Mouse (Mus musculus) hindbrain, embryonic 11.5 days (tissue): Measurements from ENCODE around the gene Tmprss6. TPM values are rescaled to one million over a fixed set of nuclear protein-coding genes. Genes with fewer than 3 reads are reported as not detected.

Experiments
- ATAC-seq: fragments of 200-750 bp; cut with Nextera tagmentation; 2 replicates; pipeline ENCODE4 v1.8.0; 2017; ENCODE audit warnings: mild to moderate bottlenecking, moderate TSS enrichment, moderate library complexity; ENCODE audit not compliant: low FRiP score
- DNase-seq: peaks from one replicate; pipeline ENCODE4 v3.0.0-alpha.2; 2015; ENCODE audit warnings: low spot score
- H3K27ac ChIP-seq: fragments of 300-500 bp; sonication (generic); 2 replicates; pipeline ENCODE4 v1.5.1; 2014; ENCODE audit warnings: mild to moderate bottlenecking, low read depth, low read length
- H3K27me3 ChIP-seq: fragments of 300-500 bp; sonication (generic); 2 replicates; pipeline ENCODE4 v1.6.1; 2014; ENCODE audit warnings: mild to moderate bottlenecking, low read length, moderate library complexity, mixed read lengths; ENCODE audit not compliant: control insufficient read depth, insufficient read depth
- H3K36me3 ChIP-seq: fragments of 300-500 bp; sonication (generic); 2 replicates; pipeline ENCODE4 v1.6.1; 2014; ENCODE audit warnings: mild to moderate bottlenecking, low read length, moderate library complexity, mixed read lengths; ENCODE audit not compliant: control insufficient read depth, insufficient read depth
- H3K4me1 ChIP-seq: fragments of 300-500 bp; sonication (generic); replicated peaks from 2 replicates; pipeline ENCODE4 v1.6.1; 2014; ENCODE audit warnings: low read length, mixed read lengths; ENCODE audit not compliant: control insufficient read depth, insufficient read depth
- H3K4me2 ChIP-seq: fragments of 300-500 bp; sonication (generic); replicated peaks from 2 replicates; pipeline ENCODE4 v1.6.1; 2014; ENCODE audit warnings: mild to moderate bottlenecking, low read depth, low read length
- H3K4me3 ChIP-seq: fragments of 300-500 bp; sonication (generic); 2 replicates; pipeline ENCODE4 v1.5.1; 2014; ENCODE audit warnings: low read depth, low read length
- H3K9ac ChIP-seq: fragments of 300-500 bp; sonication (generic); 2 replicates; pipeline ENCODE4 v1.6.1; 2014; ENCODE audit warnings: low read depth, low read length
- H3K9me3 ChIP-seq: fragments of 300-500 bp; sonication (generic); 2 replicates; pipeline ENCODE4 v1.6.1; 2016; ENCODE audit warnings: low read length; ENCODE audit not compliant: control insufficient read depth
- WGBS: fragments of 180-500 bp; shearing (Covaris S2); extraction: QIAGEN DNeasy Blood & Tissue Kit; methylation state at CpG from one replicate; pipeline ENCODE4 v1.1.7; 2014; 5-methylcytosine and 5-hydroxymethylcytosine counted together
- polyA plus RNA-seq: library from polyadenylated mRNA; unstranded; fragments of >200 nt; fragmentation: Nextera tagmentation; extraction: Ambion mirVana; gene quantifications from 2 replicates; pipeline ENCODE4 v1.2.1, GENCODE M21; 2014

Tmprss6 gene
- polyA plus RNA-seq, 1 experiment from 2014 or later = 0.05 TPM

- DNase-seq (no peak), ATAC-seq (no peak)
- Histone ChIP-seq H3K4me1 (peaks cover 3% of the 10 kb centered on the region; the same call in 1 of the 2 replicates), H3K27ac (no peak overlapping the region), H3K27me3 (no peaks in the 10 kb centered on the region; the same call in 1 of the 2 replicates), H3K9ac (no peak overlapping the region), H3K4me3 (no peak overlapping the region), H3K9me3 (no peaks in the 10 kb centered on the region), H3K4me2 (no peak overlapping the region), H3K36me3 (no peaks in the 10 kb centered on the region)
- 87% methylated on average over 7 of the region's 7 CpGs for WGBS
These were observed 66.0 kb downstream of the Tmprss6 start for GRCm38 (mm10) chr15:78402423-78402822.

DNA sequence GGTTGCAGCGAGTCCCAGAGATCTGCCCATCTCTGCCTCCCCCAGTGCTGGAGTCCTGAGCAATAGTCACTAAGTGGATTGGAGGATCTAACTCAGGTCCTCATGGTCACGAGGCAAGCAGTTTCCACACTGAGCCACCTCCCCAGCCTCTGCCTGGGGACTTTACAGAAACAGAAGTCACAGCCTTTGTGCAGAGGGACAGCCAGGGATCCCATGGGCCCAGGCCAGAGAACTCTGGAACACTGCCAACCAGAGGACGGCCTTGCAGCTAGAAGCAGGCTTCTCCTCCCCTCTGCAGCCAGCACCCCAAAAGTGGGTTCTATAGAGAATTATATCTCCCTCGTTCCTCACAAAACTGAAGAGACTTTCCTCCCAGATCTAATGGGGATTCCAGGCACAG lies 66.5 kb downstream of the Tmprss6 start:
- 75% methylated on average over 4 of the region's 4 CpGs for WGBS
- no peak for DNase-seq
- no peaks in the 10 kb centered on the region for H3K9me3 ChIP-seq

DNA sequence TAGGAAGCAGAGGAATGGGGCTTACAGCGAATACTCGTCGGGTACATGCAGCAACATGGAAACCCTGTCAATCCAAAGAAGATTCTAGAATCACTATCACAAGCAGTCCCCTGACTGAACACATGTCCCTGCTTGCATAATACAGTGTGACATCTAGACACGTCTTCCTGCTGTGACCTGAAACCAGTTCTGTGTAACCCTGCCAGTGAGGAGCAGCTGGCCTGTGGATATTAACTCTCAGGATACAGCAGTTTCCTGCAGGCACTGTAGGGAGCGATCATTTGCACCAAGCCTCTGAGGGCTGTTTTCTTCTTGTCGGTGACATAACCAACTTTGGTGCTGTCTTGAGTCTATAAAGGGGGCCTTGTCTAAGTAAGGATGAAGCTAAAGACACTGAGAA lies 67.1 kb downstream of the Tmprss6 start:
- H3K27ac ChIP-seq = no peak overlapping the region
- WGBS = 77% methylated on average over 6 of the region's 6 CpGs
- H3K36me3 ChIP-seq = no peaks in the 10 kb centered on the region
- no peak overlapping the region for H3K4me2 ChIP-seq
- ATAC-seq = no peak
- no peaks in the 10 kb centered on the region for H3K9me3 ChIP-seq
- no peak for DNase-seq
- no peak overlapping the region for H3K4me3 ChIP-seq
- H3K9ac ChIP-seq = no peak overlapping the region
- no peaks in the 10 kb centered on the region; the same call in 1 of the 2 replicates for H3K27me3 ChIP-seq
- peaks cover 3% of the 10 kb centered on the region; the same call in 1 of the 2 replicates for H3K4me1 ChIP-seq

More for the DNA sequence above, 66.5 kb downstream of the Tmprss6 start:
- Histone ChIP-seq H3K36me3 (no peaks in the 10 kb centered on the region), H3K4me3 (no peak overlapping the region), H3K27me3 (no peaks in the 10 kb centered on the region; the same call in 1 of the 2 replicates), H3K27ac (no peak overlapping the region), H3K9ac (no peak overlapping the region), H3K4me2 (no peak overlapping the region), H3K4me1 (peaks cover 3% of the 10 kb centered on the region; the same call in 1 of the 2 replicates)
- ATAC-seq = no peak

DNA sequence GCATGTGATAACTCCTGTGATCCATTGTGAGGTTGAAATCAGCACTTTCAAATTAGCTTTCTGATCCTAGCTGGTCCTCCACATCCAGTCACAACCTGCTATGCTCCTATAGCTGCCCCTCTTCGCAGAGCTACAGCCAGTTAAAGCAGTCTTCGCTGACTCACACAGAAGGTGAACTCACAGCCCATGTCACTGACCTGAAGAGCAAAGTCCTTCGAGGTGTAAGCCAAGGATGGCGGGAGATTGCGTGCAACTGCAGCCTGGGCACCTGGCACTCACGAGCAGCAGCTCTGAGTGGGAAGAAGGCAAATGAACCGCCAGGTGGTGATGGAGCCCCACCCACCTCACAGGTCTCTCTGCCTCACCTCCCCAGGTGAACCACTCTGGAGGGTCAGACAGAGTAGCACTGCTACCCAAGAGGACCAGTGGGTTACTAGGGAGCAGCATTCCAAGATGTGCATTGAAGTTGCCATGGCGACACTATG lies 72.9 kb downstream of the Tmprss6 start, which contains the start of gene Tex33:
Gene Tex33 (minus strand): TSS at position 435 of the 485 bp plus-strand sequence.
- H3K9ac ChIP-seq = no peak within 1 kb of the TSS
- no peak within 1 kb of the TSS for H3K4me2 ChIP-seq
- no peaks in the 10 kb centered on the region for H3K4me1 ChIP-seq
- DNase-seq = no peak
- no peaks in the 10 kb centered on the region for H3K27me3 ChIP-seq
- H3K36me3 ChIP-seq = no peaks in the 10 kb centered on the region
- no peak within 1 kb of the TSS for H3K27ac ChIP-seq
- no peak for ATAC-seq
- H3K9me3 ChIP-seq = no peaks in the 10 kb centered on the region
- no peak within 1 kb of the TSS for H3K4me3 ChIP-seq
- 78% methylated on average over 8 of the region's 8 CpGs for WGBS

DNA sequence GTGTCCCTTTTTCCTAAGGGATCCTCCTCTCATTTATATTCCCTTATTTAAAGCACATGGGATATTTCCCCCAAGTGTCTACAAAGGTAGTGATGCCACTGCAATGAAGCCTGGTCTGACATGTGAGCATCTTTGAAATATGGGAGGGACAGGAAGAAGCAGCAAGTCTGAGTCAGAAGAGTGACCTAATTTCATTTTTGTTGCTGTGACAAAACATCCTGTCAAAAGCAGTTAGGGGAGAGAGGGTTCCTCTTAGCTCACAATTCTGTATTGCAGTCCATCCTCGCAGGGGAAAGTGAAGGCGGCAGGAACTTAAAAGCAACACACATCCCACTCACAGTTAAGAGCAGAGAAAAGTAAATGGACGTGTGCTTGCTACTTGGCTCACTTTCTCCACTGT lies 77.6 kb downstream of the Tmprss6 start:
- no peaks in the 10 kb centered on the region for H3K36me3 ChIP-seq
- no peaks in the 10 kb centered on the region for H3K4me1 ChIP-seq
- DNase-seq (no peak), ATAC-seq (no peak)
- H3K27ac ChIP-seq = no peak overlapping the region
- no peak overlapping the region for H3K4me3 ChIP-seq
- H3K9ac ChIP-seq = no peak overlapping the region
- H3K4me2 ChIP-seq = no peak overlapping the region
- no peaks in the 10 kb centered on the region for H3K27me3 ChIP-seq
- WGBS = 82% methylated on average over 3 of the region's 3 CpGs
- H3K9me3 ChIP-seq = no peaks in the 10 kb centered on the region

Other genes starting within 250 kb of the Tmprss6 start
- 6.9 and 7.9 TPM in 2 replicates for gene Ncf4, start 223.8 kb downstream of the Tmprss6 start, polyA plus RNA-seq
- 0.34 and 0.39 TPM in 2 replicates for gene Csf2rb2, start 162.9 kb downstream of the Tmprss6 start, polyA plus RNA-seq
- 1.3 and 1.9 TPM in 2 replicates for gene Csf2rb, start 142.9 kb downstream of the Tmprss6 start, polyA plus RNA-seq
- not detected in 2 replicates for gene Tex33, start 72.7 kb downstream of the Tmprss6 start, polyA plus RNA-seq
- 8.5 TPM in 2 replicates for gene Tst, start 62.7 kb downstream of the Tmprss6 start, polyA plus RNA-seq
- 2.6 and 2.7 TPM in 2 replicates for gene Mpst, start 62.2 kb downstream of the Tmprss6 start, polyA plus RNA-seq
- 62.7 and 65.8 TPM in 2 replicates for gene Kctd17, start 40.1 kb downstream of the Tmprss6 start, polyA plus RNA-seq
- not detected in 2 replicates for gene Il2rb, start 26.6 kb upstream of the Tmprss6 start, polyA plus RNA-seq
- 11.8 and 12.4 TPM in 2 replicates for gene C1qtnf6, start 62.8 kb upstream of the Tmprss6 start, polyA plus RNA-seq
- gene Sstr3, start 76.1 kb upstream of the Tmprss6 start, polyA plus RNA-seq = 0.10 and 0.22 TPM in 2 replicates
- gene Rac2, start 104.1 kb upstream of the Tmprss6 start, polyA plus RNA-seq = 6.4 and 7.6 TPM in 2 replicates
- 2.1 and 4.4 TPM in 2 replicates for gene Cyth4, start 128.4 kb upstream of the Tmprss6 start, polyA plus RNA-seq